Mouse (Mus musculus): ENCODE results near the gene Gm49661. TPM values are rescaled to one million over a fixed set of nuclear protein-coding genes. Genes with fewer than 3 reads are reported as not detected.

The Gm49661 gene
- polyA plus RNA-seq, 1 experiment: not detected

- Histone ChIP-seq H3K4me3 (replicated peaks; ENCODE audit: control insufficient read depth, low read depth, low read length) (no peak overlapping the region), H3K4me1 (ENCODE audit: control insufficient read depth, insufficient read depth, low read length) (no peaks in the 10 kb centered on the region; the same call in 1 of the 2 replicates), H3K27ac (ENCODE audit: control insufficient read depth, insufficient read depth, low read depth, low read length, poor library complexity) (no peak overlapping the region)
- no peak for TF ChIP-seq POLR2A (IDR thresholded peaks at IDR 0.05; ENCODE audit: borderline replicate concordance, control insufficient read depth, low read depth, low read length)
- no peak for TF ChIP-seq CTCF (IDR thresholded peaks at IDR 0.05; ENCODE audit: control insufficient read depth, insufficient read depth, low read length)
- WGBS: 55% methylated on average over 13 of the region's 13 CpGs
These were observed 31.4 kb downstream of the Gm49661 start for GRCm38 (mm10) chr8:84937620-84938485.

- TF ChIP-seq CTCF (IDR thresholded peaks at IDR 0.05; ENCODE audit: control insufficient read depth, insufficient read depth, low read length): peak; percentile 50; the same call in 1 of the 2 replicates
- TF ChIP-seq POLR2A (IDR thresholded peaks at IDR 0.05; ENCODE audit: borderline replicate concordance, control insufficient read depth, low read depth, low read length): no peak
- H3K27ac ChIP-seq (ENCODE audit: control insufficient read depth, insufficient read depth, low read depth, low read length, poor library complexity): no peak within 1 kb of the TSS
- H3K4me1 ChIP-seq (ENCODE audit: control insufficient read depth, insufficient read depth, low read length): no peaks in the 10 kb centered on the region; the same call in 1 of the 2 replicates
- H3K4me3 ChIP-seq (replicated peaks; ENCODE audit: control insufficient read depth, low read depth, low read length): no peak within 1 kb of the TSS
- 1% methylated on average over 50 of the region's 50 CpGs for WGBS
These were observed 32.2 kb downstream of the Gm49661 start, which contains the start of gene Mast1 for GRCm38 (mm10) chr8:84936962-84937546. Mast1 (minus strand) TSS chr8:84937359.

DNA sequence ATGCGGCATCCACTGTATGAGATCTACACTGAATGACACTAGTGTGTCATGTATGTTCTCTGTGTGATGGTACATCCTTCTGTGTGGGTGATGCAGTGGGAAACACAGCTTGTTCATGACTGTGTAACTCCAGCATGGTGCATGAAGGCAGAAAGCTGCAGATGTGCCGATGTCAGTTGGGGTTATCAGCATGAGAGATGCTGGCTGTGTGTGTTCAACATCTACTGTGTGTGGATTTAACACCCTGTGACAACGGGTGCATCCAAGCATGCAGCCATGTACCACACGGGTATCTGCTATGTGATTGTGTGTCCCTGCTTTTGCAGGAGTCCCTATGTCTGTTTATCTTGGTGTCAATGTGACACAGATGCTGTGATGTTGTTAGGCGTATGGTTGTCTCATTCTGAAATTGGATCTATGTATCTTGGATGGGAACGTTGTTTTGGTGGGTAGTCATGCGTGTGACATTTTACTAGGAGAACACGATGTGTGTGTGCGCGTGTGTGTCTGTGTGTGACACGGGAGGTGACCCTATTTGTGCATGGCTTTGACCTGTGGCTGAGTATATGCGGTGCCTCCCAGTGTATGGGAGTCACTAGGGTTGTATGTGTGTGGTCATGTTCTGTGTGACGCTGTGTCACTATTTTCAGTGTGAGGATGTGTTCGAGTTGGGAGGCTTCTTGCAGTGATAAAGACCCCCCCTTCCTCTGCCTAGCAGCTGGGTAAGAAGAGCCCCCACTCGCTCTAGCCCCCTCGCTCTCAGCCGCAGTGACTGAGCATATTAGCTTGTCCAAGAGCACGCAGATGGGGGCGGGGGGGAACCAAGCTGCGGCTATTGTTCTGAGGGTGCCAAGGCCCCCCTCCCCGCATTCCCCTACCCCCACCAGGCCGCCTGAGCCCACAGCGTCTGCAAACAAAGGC is 32.9 kb downstream of the Gm49661 start:
- TF ChIP-seq POLR2A (IDR thresholded peaks at IDR 0.05; ENCODE audit: borderline replicate concordance, control insufficient read depth, low read depth, low read length) (no peak), CTCF (IDR thresholded peaks at IDR 0.05; ENCODE audit: control insufficient read depth, insufficient read depth, low read length) (no peak)
- WGBS: 26% methylated on average over 23 of the region's 23 CpGs
- H3K4me1 ChIP-seq (ENCODE audit: control insufficient read depth, insufficient read depth, low read length): no peaks in the 10 kb centered on the region; the same call in 1 of the 2 replicates

GRCm38 (mm10) chr8:84935489-84935888 is 33.7 kb downstream of the Gm49661 start:
- TF ChIP-seq POLR2A (IDR thresholded peaks at IDR 0.05; ENCODE audit: borderline replicate concordance, control insufficient read depth, low read depth, low read length): no peak
- Histone ChIP-seq H3K4me1 (ENCODE audit: control insufficient read depth, insufficient read depth, low read length) (no peaks in the 10 kb centered on the region; the same call in 1 of the 2 replicates), H3K4me3 (replicated peaks; ENCODE audit: control insufficient read depth, low read depth, low read length) (no peak overlapping the region), H3K27ac (ENCODE audit: control insufficient read depth, insufficient read depth, low read depth, low read length, poor library complexity) (no peak overlapping the region)
- WGBS: 4% methylated on average over 14 of the region's 14 CpGs

More for the DNA sequence above, 32.9 kb downstream of the Gm49661 start:
- no peak overlapping the region for H3K27ac ChIP-seq (ENCODE audit: control insufficient read depth, insufficient read depth, low read depth, low read length, poor library complexity)
- H3K4me3 ChIP-seq (replicated peaks; ENCODE audit: control insufficient read depth, low read depth, low read length): no peak overlapping the region

DNA sequence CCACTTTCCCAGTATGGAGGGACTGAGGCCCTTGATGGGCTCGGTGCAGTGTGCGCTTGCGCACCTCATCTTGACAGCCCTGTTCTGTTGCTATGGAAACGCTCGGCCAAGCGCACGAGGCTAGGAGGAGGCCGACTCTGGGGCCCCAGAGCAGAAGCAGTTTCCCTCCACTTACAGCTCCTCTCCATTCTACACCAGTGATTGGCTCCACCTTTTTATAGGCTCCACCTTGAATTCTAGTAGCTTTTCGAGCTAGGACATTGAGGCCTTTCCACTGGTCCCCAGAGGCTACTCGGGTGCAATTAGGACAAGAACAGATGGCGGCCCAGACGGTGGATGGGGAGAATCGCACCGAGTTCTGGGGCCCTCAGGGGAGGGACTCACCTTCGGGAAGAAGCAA is 34.4 kb downstream of the Gm49661 start:
- Histone ChIP-seq H3K4me3 (replicated peaks; ENCODE audit: control insufficient read depth, low read depth, low read length) (no peak overlapping the region), H3K4me1 (ENCODE audit: control insufficient read depth, insufficient read depth, low read length) (no peaks in the 10 kb centered on the region; the same call in 1 of the 2 replicates), H3K27ac (ENCODE audit: control insufficient read depth, insufficient read depth, low read depth, low read length, poor library complexity) (no peak overlapping the region)
- TF ChIP-seq CTCF (IDR thresholded peaks at IDR 0.05; ENCODE audit: control insufficient read depth, insufficient read depth, low read length) (no peak), POLR2A (IDR thresholded peaks at IDR 0.05; ENCODE audit: borderline replicate concordance, control insufficient read depth, low read depth, low read length) (no peak)
- 2% methylated on average over 15 of the region's 15 CpGs for WGBS

GRCm38 (mm10) chr8:84933767-84934559 is 35.3 kb downstream of the Gm49661 start:
- Histone ChIP-seq H3K4me1 (ENCODE audit: control insufficient read depth, insufficient read depth, low read length) (no peaks in the 10 kb centered on the region; the same call in 1 of the 2 replicates), H3K27ac (ENCODE audit: control insufficient read depth, insufficient read depth, low read depth, low read length, poor library complexity) (no peak overlapping the region), H3K4me3 (replicated peaks; ENCODE audit: control insufficient read depth, low read depth, low read length) (no peak overlapping the region)
- TF ChIP-seq CTCF (IDR thresholded peaks at IDR 0.05; ENCODE audit: control insufficient read depth, insufficient read depth, low read length) (no peak), POLR2A (IDR thresholded peaks at IDR 0.05; ENCODE audit: borderline replicate concordance, control insufficient read depth, low read depth, low read length) (no peak)
- 72% methylated on average over 16 of the region's 16 CpGs for WGBS

GRCm38 (mm10) chr8:84930582-84930981 is 38.7 kb downstream of the Gm49661 start:
- no peak overlapping the region for H3K4me3 ChIP-seq (replicated peaks; ENCODE audit: control insufficient read depth, low read depth, low read length)
- TF ChIP-seq CTCF (IDR thresholded peaks at IDR 0.05; ENCODE audit: control insufficient read depth, insufficient read depth, low read length) (no peak), POLR2A (IDR thresholded peaks at IDR 0.05; ENCODE audit: borderline replicate concordance, control insufficient read depth, low read depth, low read length) (no peak)
- WGBS: 83% methylated on average over 13 of the region's 13 CpGs
- H3K27ac ChIP-seq (ENCODE audit: control insufficient read depth, insufficient read depth, low read depth, low read length, poor library complexity): no peak overlapping the region
- H3K4me1 ChIP-seq (ENCODE audit: control insufficient read depth, insufficient read depth, low read length): no peaks in the 10 kb centered on the region; the same call in 1 of the 2 replicates
